Mouse (Mus musculus) ES-E14 (cell line): ENCODE results near the gene Sult4a1. TPM values are rescaled to one million over a fixed set of nuclear protein-coding genes. Genes with fewer than 3 reads are reported as not detected.

Experiments used
- DNase-seq: peaks from one replicate; pipeline ENCODE4 v3.0.0-alpha.2; 2013; ENCODE audit warnings: low read depth, low spot score
- H3K27ac ChIP-seq: 2 replicates; pipeline ENCODE4 v1.5.1; 2012; ENCODE audit warnings: low read depth, mild to moderate bottlenecking, low read length, moderate library complexity, mixed read lengths; ENCODE audit not compliant: poor library complexity, insufficient read depth, severe bottlenecking
- H3K36me3 ChIP-seq: 2 replicates; pipeline ENCODE4 v1.6.1; 2012; ENCODE audit warnings: mild to moderate bottlenecking, low read length, moderate library complexity, mixed read lengths; ENCODE audit not compliant: control insufficient read depth, poor library complexity, insufficient read depth, severe bottlenecking
- H3K4me1 ChIP-seq, 2 experiments: fragments of 150-350 bp in 1 of 2; sonication (generic) in 1 of 2; 2 replicates each; pipeline ENCODE4 v1.6.1; 2012; ENCODE audit warnings: low read length in 2 of 2, mild to moderate bottlenecking in 1 of 2, mixed read lengths in 1 of 2; ENCODE audit not compliant: control insufficient read depth in 2 of 2, insufficient read depth in 2 of 2, poor library complexity in 1 of 2
- H3K4me3 ChIP-seq, 2 experiments: fragments of 150-350 bp in 1 of 2; sonication (generic) in 1 of 2; 2 replicates each; pipeline ENCODE4 v1.5.1; 2012; ENCODE audit warnings: low read length in 2 of 2, low read depth in 1 of 2, mild to moderate bottlenecking in 1 of 2, mixed read lengths in 1 of 2; ENCODE audit not compliant: insufficient read depth in 1 of 2, poor library complexity in 1 of 2, severe bottlenecking in 1 of 2
- H3K9ac ChIP-seq: 2 replicates; pipeline ENCODE4 v1.6.1; 2012; ENCODE audit warnings: low read depth, mild to moderate bottlenecking, low read length, mixed read lengths; ENCODE audit not compliant: poor library complexity, insufficient read depth, severe bottlenecking
- H3K9me3 ChIP-seq: fragments of 150-350 bp; sonication (generic); 2 replicates; pipeline ENCODE4 v1.6.1; 2012; ENCODE audit warnings: low read depth, mild to moderate bottlenecking, low read length; ENCODE audit not compliant: control insufficient read depth, insufficient read depth
- CHD2 ChIP-seq: IDR thresholded peaks from 2 replicates; pipeline ENCODE4 v1.6.1; 2014; ENCODE audit warnings: mild to moderate bottlenecking, low read depth, low read length, inconsistent platforms
- HCFC1 ChIP-seq: IDR thresholded peaks from 2 replicates; pipeline ENCODE4 v1.6.1; 2012; ENCODE audit warnings: low read length, inconsistent platforms, borderline replicate concordance; ENCODE audit not compliant: insufficient read depth
- MAFK ChIP-seq: IDR thresholded peaks from 2 replicates; pipeline ENCODE4 v1.6.1; 2014; ENCODE audit warnings: mild to moderate bottlenecking, low read depth, low read length, inconsistent platforms; ENCODE audit not compliant: insufficient read depth
- ZC3H11A ChIP-seq: IDR thresholded peaks from 2 replicates; pipeline ENCODE4 v1.6.1; 2012; ENCODE audit warnings: low read depth, mild to moderate bottlenecking, inconsistent platforms, low read length, borderline replicate concordance
- ZNF384 ChIP-seq: IDR thresholded peaks from 2 replicates; pipeline ENCODE4 v1.6.1; 2012; ENCODE audit warnings: low read depth, low read length, inconsistent platforms
- in situ Hi-C, 2 experiments: fragments of 600-800 bp; cut with MboI; formaldehyde crosslinking; loops; one replicate each; pipeline ENCODE4 v1.15.1; 2025; ENCODE audit warnings: low sequenced_read_pairs in 2 of 2, inconsistent platforms in 1 of 2; ENCODE audit not compliant: unreplicated experiment in 2 of 2
- total RNA-seq: library from RNA; depleted of rRNA; stranded (reverse); fragments of 300-350 nt; gene quantifications from 2 replicates; pipeline ENCODE4 v1.2.3, GENCODE M21; 2012

Sult4a1 gene
- total RNA-seq, 1 experiment = 40.5 TPM

DNA sequence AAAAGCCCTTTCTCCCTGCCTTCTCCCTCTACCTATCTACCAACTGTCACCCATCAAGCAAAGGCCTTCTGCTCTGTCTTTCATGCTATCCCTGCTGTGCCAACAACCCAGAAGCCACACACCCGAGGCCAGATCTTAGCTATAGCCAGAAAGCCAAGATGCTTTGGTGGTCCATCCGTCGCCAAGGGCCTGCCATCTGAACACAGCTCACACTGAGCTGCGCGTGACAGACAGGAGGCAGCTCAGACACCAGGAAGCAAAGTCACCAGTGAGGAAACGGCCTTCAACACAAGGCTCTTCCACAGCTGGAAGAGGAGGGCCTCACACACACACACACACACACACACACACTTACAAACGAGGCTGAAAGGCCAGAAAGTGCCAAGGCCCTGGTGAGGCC, 10.6 kb downstream of the Sult4a1 start:
- TF ChIP-seq HCFC1 = no peak
- TF ChIP-seq ZC3H11A = no peak
- TF ChIP-seq CHD2 = no peak
- TF ChIP-seq ZNF384 = no peak
- TF ChIP-seq MAFK = no peak
- H3K4me1 ChIP-seq = no peaks in the 10 kb centered on the region
- no peaks in the 10 kb centered on the region for H3K36me3 ChIP-seq
- H3K9me3 ChIP-seq = no peaks in the 10 kb centered on the region
- in situ Hi-C loops = no loop called here
- DNase-seq = no peak
- H3K4me3 ChIP-seq = no peak overlapping the region
- H3K9ac ChIP-seq = no peak overlapping the region
- H3K27ac ChIP-seq = no peak overlapping the region

GRCm38 (mm10) chr15:84086775-84087174, 18.8 kb downstream of the Sult4a1 start:
- Histone ChIP-seq H3K4me3 (no peak overlapping the region), H3K27ac (no peak overlapping the region), H3K36me3 (peaks cover 8% of the 10 kb centered on the region; the same call in 1 of the 2 replicates), H3K4me1 (peaks cover 0 to 14% of the 10 kb centered on the region in 2 experiments; a peak in 2 of 4 replicates), H3K9ac (no peak overlapping the region), H3K9me3 (no peaks in the 10 kb centered on the region)
- peak; percentile 59 for DNase-seq
- in situ Hi-C loops = no loop called here
- TF ChIP-seq HCFC1 (no peak), CHD2 (no peak), ZC3H11A (no peak), MAFK (no peak), ZNF384 (no peak)

DNA sequence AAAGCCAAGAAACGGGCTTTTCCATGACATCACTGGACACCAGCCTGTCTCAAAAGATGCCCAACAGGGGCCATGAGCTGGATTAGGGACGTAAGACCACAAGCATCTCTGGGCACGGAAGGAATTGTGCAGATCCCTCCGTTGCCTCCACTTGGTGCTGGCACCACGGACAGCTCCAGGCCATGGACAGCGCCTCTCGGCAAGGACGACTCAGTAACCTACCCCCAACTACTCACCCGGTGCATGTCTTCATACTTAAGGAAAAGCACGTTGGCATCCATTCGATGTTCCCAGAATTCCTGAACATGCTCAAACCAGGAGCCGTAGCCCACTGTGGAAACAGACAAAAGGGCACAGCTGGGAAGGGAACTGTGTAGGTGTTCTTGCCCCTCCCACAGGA, 19.2 kb downstream of the Sult4a1 start:
- DNase-seq = no peak
- H3K9me3 ChIP-seq = no peaks in the 10 kb centered on the region
- TF ChIP-seq HCFC1 (no peak), CHD2 (no peak), ZNF384 (no peak), ZC3H11A (no peak), MAFK (no peak)
- H3K27ac ChIP-seq = no peak overlapping the region
- in situ Hi-C loops = no loop called here
- H3K4me3 ChIP-seq = no peak overlapping the region
- H3K36me3 ChIP-seq = peaks cover 8% of the 10 kb centered on the region; the same call in 1 of the 2 replicates
- no peak overlapping the region for H3K9ac ChIP-seq
- H3K4me1 ChIP-seq = peaks cover 0 to 14% of the 10 kb centered on the region in 2 experiments; a peak in 2 of 4 replicates

DNA sequence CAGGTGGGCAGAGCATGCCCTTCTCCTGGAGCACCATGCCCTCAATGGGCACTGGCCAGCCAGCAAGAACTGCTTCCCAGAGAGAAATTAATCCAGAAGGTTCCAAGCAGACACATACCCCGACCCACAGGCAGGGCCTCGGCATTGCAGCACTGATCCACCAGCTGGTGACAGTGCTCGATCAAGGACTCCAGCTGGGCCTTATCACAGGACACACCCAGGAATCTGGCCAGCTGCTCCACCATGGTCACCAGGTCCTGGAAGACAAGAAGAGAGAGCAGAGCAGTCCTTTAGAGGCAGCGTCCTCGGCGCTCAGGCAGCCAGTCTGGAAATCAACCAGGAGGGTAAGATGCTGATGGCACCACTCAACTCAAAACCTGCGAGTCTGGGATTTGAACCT, 25.5 kb downstream of the Sult4a1 start:
- peaks cover 0 to 3% of the 10 kb centered on the region in 2 experiments; a peak in 1 of 4 replicates for H3K4me1 ChIP-seq
- no peaks in the 10 kb centered on the region for H3K9me3 ChIP-seq
- no peak for DNase-seq
- in situ Hi-C loops = no loop called here
- H3K4me3 ChIP-seq = no peak overlapping the region
- H3K27ac ChIP-seq = no peak overlapping the region
- no peak overlapping the region for H3K9ac ChIP-seq
- TF ChIP-seq HCFC1 = no peak
- no peak for TF ChIP-seq ZNF384
- TF ChIP-seq CHD2 = no peak
- TF ChIP-seq MAFK = no peak
- TF ChIP-seq ZC3H11A = no peak
- H3K36me3 ChIP-seq = peaks cover 15% of the 10 kb centered on the region; the same call in 1 of the 2 replicates
